Mouse (Mus musculus): ENCODE data around the gene Sulf2. TPM values are rescaled to one million over a fixed set of nuclear protein-coding genes. Genes with fewer than 3 reads are reported as not detected.

The Sulf2 gene
- polyA plus RNA-seq, 1 experiment, result 119 TPM

DNA sequence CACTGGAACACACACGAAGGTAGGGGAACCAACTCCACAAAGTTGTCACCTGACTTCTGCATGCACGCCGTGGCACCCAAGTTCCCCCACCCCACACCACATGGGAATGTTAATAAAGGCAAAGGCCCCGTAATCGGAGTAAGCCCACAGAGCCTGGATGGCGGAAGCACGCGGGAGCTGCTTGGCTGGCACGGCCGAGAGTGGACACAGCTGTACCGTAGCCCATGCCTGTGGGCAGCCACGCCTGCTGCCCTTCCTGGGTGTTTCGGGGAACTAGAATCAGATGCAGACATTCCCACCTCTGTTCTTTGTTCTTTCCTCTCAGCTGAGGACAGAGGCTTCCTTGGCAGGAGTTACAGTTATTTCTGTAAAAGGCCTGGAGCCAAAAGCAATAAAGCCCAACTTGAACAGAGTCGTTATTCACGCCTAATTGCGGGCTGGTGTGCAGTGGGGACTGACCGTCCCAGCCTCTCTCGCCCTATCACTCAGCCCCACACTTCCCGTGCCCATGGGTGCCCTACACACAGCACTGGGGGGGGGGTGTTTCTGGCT is 12.8 kb downstream of the Sulf2 start:
- peak overlapping the region; percentile 28 for H3K4me3 ChIP-seq (ENCODE audit: low read depth, low read length)
- TF ChIP-seq CTCF (IDR thresholded peaks at IDR 0.05; ENCODE audit: low read depth, low read length), result no peak
- TF ChIP-seq EP300 (IDR thresholded peaks at IDR 0.05; ENCODE audit: insufficient read depth, low read depth, low read length), result no peak
- TF ChIP-seq POLR2A (IDR thresholded peaks at IDR 0.05; ENCODE audit: insufficient read depth, low read length), result no peak

DNA sequence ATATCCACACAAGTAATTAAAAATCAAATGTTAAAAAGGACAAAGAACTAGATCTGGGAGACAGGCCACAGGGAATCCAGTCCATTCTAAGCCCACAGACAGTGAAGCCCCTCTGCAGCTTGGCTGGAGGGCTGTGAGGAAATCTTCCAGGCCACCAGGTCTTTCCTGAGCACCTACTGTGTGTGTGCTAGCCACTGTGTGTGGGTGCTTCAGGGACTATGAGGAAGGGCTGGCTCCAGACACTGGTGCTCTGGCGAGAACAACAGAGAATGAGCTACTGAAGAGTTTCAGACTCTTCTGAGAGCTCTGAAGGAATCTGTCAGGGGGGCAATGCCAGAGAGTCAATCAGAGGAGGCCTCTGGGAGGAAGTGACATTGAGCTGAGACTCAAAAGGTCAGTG is 13.6 kb downstream of the Sulf2 start:
- no peak overlapping the region for H3K9ac ChIP-seq (ENCODE audit: low read depth, poor library complexity, severe bottlenecking)
- no peaks in the 10 kb centered on the region for H3K36me3 ChIP-seq (ENCODE audit: control insufficient read depth, insufficient read depth, low read length, poor library complexity, severe bottlenecking)

More for the DNA sequence above, 12.8 kb downstream of the Sulf2 start:
- Histone ChIP-seq H3K36me3 (ENCODE audit: control insufficient read depth, insufficient read depth, low read length, poor library complexity, severe bottlenecking) (no peaks in the 10 kb centered on the region), H3K9ac (ENCODE audit: low read depth, poor library complexity, severe bottlenecking) (peak overlapping the region; percentile 26), H3K27ac (ENCODE audit: insufficient read depth, low read length) (peak overlapping the region; percentile 40; the same call in 1 of the 2 replicates), H3K27me3 (ENCODE audit: control insufficient read depth, insufficient read depth, low read length, poor library complexity, severe bottlenecking) (no peaks in the 10 kb centered on the region), H3K9me3 (replicated peaks; ENCODE audit: control insufficient read depth, insufficient read depth, low read length, poor library complexity, severe bottlenecking) (no peaks in the 10 kb centered on the region), H3K4me1 (ENCODE audit: control insufficient read depth, insufficient read depth, low read length) (peaks cover 24% of the 10 kb centered on the region)

DNA sequence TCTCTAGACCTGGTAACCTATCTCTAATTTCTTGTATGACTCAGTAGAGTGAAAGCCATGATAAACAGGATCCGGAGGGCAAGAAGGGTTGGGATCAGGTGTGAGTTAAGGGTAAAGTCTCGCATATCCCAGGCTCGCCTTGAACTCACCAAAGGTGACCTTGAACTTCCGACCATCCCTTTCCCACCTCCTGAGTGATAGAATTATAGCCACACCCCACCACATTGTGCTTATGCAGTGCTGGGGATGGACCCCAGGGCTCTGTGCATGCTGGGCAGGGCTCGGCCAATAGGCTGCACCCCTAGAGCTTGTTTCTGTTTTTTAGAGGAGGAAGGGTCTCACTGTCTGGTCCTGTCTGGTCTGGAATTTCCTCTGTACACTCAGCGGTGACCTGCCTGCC is 14.4 kb downstream of the Sulf2 start:
- Histone ChIP-seq H3K27ac (ENCODE audit: insufficient read depth, low read length) (peak overlapping the region; percentile 63), H3K9me3 (replicated peaks; ENCODE audit: control insufficient read depth, insufficient read depth, low read length, poor library complexity, severe bottlenecking) (no peaks in the 10 kb centered on the region)

More for the DNA sequence above, 13.6 kb downstream of the Sulf2 start:
- Histone ChIP-seq H3K27me3 (ENCODE audit: control insufficient read depth, insufficient read depth, low read length, poor library complexity, severe bottlenecking) (no peaks in the 10 kb centered on the region), H3K4me3 (ENCODE audit: low read depth, low read length) (no peak overlapping the region), H3K27ac (ENCODE audit: insufficient read depth, low read length) (peak overlapping the region; percentile 63), H3K9me3 (replicated peaks; ENCODE audit: control insufficient read depth, insufficient read depth, low read length, poor library complexity, severe bottlenecking) (no peaks in the 10 kb centered on the region), H3K4me1 (ENCODE audit: control insufficient read depth, insufficient read depth, low read length) (peaks cover 21% of the 10 kb centered on the region)
- no peak for TF ChIP-seq EP300 (IDR thresholded peaks at IDR 0.05; ENCODE audit: insufficient read depth, low read depth, low read length)
- no peak for TF ChIP-seq POLR2A (IDR thresholded peaks at IDR 0.05; ENCODE audit: insufficient read depth, low read length)
- TF ChIP-seq CTCF (IDR thresholded peaks at IDR 0.05; ENCODE audit: low read depth, low read length), result no peak

DNA sequence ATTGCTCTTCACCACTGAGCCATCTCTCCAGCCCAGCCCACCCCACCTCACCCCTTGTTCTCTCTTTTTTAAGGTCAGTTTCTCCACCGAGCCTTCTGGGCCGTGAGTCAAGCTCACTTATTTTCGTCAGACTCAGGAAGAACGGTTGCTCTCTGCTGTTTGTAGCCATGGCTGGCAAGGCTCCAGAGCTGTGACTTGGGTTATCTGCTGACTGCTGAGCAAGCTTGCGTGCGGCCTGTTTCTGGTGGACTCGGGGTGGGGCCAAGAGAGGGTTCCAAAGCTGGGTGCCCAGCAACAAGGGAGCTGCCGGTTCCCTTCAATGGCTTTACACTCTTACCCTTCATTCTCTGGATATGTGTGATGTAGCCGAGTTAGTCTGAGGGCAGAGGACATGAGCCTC is 15.0 kb downstream of the Sulf2 start:
- H3K4me1 ChIP-seq (ENCODE audit: control insufficient read depth, insufficient read depth, low read length), result peaks cover 24% of the 10 kb centered on the region

More for the DNA sequence above, 14.4 kb downstream of the Sulf2 start:
- H3K4me3 ChIP-seq (ENCODE audit: low read depth, low read length), result no peak overlapping the region
- H3K9ac ChIP-seq (ENCODE audit: low read depth, poor library complexity, severe bottlenecking), result no peak overlapping the region
- no peaks in the 10 kb centered on the region for H3K27me3 ChIP-seq (ENCODE audit: control insufficient read depth, insufficient read depth, low read length, poor library complexity, severe bottlenecking)
- TF ChIP-seq POLR2A (IDR thresholded peaks at IDR 0.05; ENCODE audit: insufficient read depth, low read length), result no peak
- peak; percentile 89 for TF ChIP-seq EP300 (IDR thresholded peaks at IDR 0.05; ENCODE audit: insufficient read depth, low read depth, low read length)
- H3K36me3 ChIP-seq (ENCODE audit: control insufficient read depth, insufficient read depth, low read length, poor library complexity, severe bottlenecking), result no peaks in the 10 kb centered on the region
- peaks cover 23% of the 10 kb centered on the region for H3K4me1 ChIP-seq (ENCODE audit: control insufficient read depth, insufficient read depth, low read length)

DNA sequence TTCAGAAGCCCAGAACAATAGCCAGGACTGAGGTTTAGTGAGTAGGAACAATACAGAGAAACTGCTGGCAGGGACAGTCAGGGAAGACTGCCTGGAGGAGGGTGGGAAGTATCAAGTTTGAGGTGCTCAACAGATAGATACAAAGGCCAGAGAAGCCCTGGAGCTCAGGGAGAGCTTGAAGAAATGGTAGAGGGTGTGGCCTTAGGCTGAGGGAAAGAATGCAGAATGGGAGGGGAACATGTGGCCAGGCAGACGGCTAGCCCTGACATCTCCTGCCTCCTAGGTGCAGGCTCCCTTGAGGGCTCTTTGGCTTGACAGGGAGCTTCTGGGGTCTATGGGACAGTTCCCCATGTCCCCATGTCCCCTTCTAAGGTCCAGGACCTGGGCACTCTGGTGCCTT is 17.2 kb downstream of the Sulf2 start:
- H3K27me3 ChIP-seq (ENCODE audit: control insufficient read depth, insufficient read depth, low read length, poor library complexity, severe bottlenecking), result no peaks in the 10 kb centered on the region
- TF ChIP-seq EP300 (IDR thresholded peaks at IDR 0.05; ENCODE audit: insufficient read depth, low read depth, low read length) (peak; percentile 70), POLR2A (IDR thresholded peaks at IDR 0.05; ENCODE audit: insufficient read depth, low read length) (no peak)
- no peaks in the 10 kb centered on the region for H3K9me3 ChIP-seq (replicated peaks; ENCODE audit: control insufficient read depth, insufficient read depth, low read length, poor library complexity, severe bottlenecking)
- H3K4me1 ChIP-seq (ENCODE audit: control insufficient read depth, insufficient read depth, low read length), result peaks cover 19% of the 10 kb centered on the region
- H3K4me3 ChIP-seq (ENCODE audit: low read depth, low read length), result no peak overlapping the region
- peak overlapping the region; percentile 62 for H3K27ac ChIP-seq (ENCODE audit: insufficient read depth, low read length)
- H3K36me3 ChIP-seq (ENCODE audit: control insufficient read depth, insufficient read depth, low read length, poor library complexity, severe bottlenecking), result no peaks in the 10 kb centered on the region
- H3K9ac ChIP-seq (ENCODE audit: low read depth, poor library complexity, severe bottlenecking), result no peak overlapping the region

More for the DNA sequence above, 15.0 kb downstream of the Sulf2 start:
- TF ChIP-seq EP300 (IDR thresholded peaks at IDR 0.05; ENCODE audit: insufficient read depth, low read depth, low read length) (no peak), POLR2A (IDR thresholded peaks at IDR 0.05; ENCODE audit: insufficient read depth, low read length) (no peak), CTCF (IDR thresholded peaks at IDR 0.05; ENCODE audit: low read depth, low read length) (no peak)
- H3K4me3 ChIP-seq (ENCODE audit: low read depth, low read length), result no peak overlapping the region
- no peaks in the 10 kb centered on the region for H3K27me3 ChIP-seq (ENCODE audit: control insufficient read depth, insufficient read depth, low read length, poor library complexity, severe bottlenecking)
- H3K9ac ChIP-seq (ENCODE audit: low read depth, poor library complexity, severe bottlenecking), result no peak overlapping the region
- peak overlapping the region; percentile 62 for H3K27ac ChIP-seq (ENCODE audit: insufficient read depth, low read length)
- H3K9me3 ChIP-seq (replicated peaks; ENCODE audit: control insufficient read depth, insufficient read depth, low read length, poor library complexity, severe bottlenecking), result no peaks in the 10 kb centered on the region
- no peaks in the 10 kb centered on the region for H3K36me3 ChIP-seq (ENCODE audit: control insufficient read depth, insufficient read depth, low read length, poor library complexity, severe bottlenecking)

DNA sequence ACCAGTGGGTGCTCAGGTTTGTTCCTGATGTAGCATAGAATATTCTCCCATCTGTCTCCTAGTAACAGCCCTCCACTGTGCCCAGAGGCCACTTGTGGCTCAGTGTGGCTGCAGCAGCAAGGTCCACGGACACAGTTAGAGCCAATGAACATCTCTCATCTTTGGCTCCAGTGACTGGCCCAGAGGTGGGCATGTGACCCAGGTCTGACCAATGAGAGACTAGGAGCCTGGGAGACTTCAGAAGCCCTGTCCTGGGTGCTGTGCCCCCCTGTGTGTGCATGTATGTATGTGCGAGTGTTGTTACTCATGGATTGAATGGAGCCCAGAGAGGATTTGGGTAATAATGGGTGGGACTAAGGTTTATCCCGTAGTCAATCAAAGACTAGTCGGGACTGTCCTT is 18.0 kb downstream of the Sulf2 start:
- Histone ChIP-seq H3K4me1 (ENCODE audit: control insufficient read depth, insufficient read depth, low read length) (peaks cover 19% of the 10 kb centered on the region), H3K27me3 (ENCODE audit: control insufficient read depth, insufficient read depth, low read length, poor library complexity, severe bottlenecking) (no peaks in the 10 kb centered on the region), H3K4me3 (ENCODE audit: low read depth, low read length) (no peak overlapping the region), H3K9ac (ENCODE audit: low read depth, poor library complexity, severe bottlenecking) (no peak overlapping the region), H3K27ac (ENCODE audit: insufficient read depth, low read length) (peak overlapping the region; percentile 1; the same call in 1 of the 2 replicates), H3K9me3 (replicated peaks; ENCODE audit: control insufficient read depth, insufficient read depth, low read length, poor library complexity, severe bottlenecking) (no peaks in the 10 kb centered on the region), H3K36me3 (ENCODE audit: control insufficient read depth, insufficient read depth, low read length, poor library complexity, severe bottlenecking) (peaks cover 2% of the 10 kb centered on the region)
- TF ChIP-seq POLR2A (IDR thresholded peaks at IDR 0.05; ENCODE audit: insufficient read depth, low read length) (no peak), CTCF (IDR thresholded peaks at IDR 0.05; ENCODE audit: low read depth, low read length) (no peak), EP300 (IDR thresholded peaks at IDR 0.05; ENCODE audit: insufficient read depth, low read depth, low read length) (no peak)

Measured in ES-Bruce4 (cell line).